Mouse (Mus musculus) adipocyte (in vitro differentiated cells): ENCODE data around the gene Ctr9.

Experiments used
- DNase-seq: peaks from one replicate; pipeline ENCODE4 v3.0.0-alpha.2; 2016; ENCODE audit warnings: low spot score

Ctr9 gene

GRCm38 (mm10) chr7:111098196-111098595, 69.4 kb downstream of the Ctr9 start:
- DNase-seq: no peak
